Mouse (Mus musculus): Measurements from ENCODE around the gene Spop. TPM values are rescaled to one million over a fixed set of nuclear protein-coding genes. Genes with fewer than 3 reads are reported as not detected.

The Spop gene
- total RNA-seq, 2 experiments from 2014 or later, result 103 to 126 TPM

DNA sequence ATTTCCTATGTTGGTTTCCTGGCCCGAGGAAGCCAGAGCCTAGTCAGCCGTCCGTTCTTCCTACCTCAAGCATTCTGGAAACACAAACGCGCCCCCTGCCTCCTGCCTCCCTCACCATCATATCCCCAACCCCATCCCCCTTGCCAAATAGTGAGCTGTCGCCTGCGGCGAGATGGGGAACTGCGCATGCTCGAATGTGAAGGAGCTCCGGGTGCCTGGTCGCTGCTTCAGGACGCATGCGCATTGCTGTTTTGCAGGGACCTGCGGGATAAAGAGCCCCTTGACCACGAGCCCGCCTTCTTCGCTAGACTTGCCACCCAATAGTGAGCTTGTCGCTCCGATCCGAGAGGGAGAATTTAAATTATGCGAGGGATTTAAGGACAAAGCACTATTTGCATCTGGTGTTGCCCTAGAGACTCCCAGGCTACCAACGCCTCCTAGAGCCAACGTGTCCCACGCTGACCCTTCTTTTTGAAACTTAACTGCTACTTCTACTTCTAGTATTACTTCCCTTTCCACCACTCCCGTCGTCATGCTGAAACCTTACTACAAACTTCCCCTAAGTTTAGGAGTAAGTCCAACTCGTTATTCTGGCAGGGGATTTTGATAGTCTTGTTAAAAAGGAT lies 769 bp downstream of the Spop start:
- DNase-seq, result peak; percentile 99
- intact Hi-C loops (cut with DNase I), result no loop called here

DNA sequence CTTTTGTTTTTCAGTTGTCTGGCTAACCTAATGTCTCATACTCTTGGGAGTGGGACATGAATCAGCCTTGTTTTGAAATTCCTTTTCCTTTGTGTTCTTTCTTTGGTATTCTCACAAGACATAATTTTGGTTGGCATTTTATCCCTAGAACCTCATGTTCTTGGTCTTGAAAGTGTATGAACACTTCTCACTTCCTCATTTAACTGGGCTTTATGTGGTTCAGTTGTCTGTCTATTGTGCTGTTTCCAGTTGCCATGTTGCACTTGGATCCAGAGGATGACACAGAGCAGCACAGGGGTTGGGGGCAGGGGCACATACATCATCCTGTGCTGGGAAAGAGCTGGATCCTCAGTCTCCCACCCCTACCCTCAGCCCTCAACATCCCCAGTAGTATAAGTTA lies 2.1 kb downstream of the Spop start:
- DNase-seq, result no peak
- intact Hi-C loops (cut with DNase I), result no loop called here

DNA sequence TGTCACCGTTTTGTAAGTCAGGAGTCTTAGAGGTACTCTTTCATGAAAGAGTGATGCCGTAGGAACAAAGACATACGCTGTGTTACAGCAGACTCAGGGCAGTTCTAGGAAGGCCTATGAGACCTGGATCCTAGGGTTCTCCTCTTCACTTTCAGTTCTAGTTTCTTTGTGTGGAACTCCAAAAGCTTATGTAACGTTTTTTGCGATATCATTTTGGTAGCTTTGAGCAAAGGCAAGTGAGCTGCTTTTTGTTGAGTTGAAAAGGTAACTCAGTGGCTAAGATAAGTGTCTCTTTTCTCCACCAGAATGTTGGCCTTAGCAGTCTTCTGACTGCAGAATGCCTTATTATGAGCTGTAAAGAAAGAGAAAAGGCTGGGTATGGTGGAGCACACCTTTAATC lies 3.5 kb downstream of the Spop start:
- intact Hi-C loops (cut with DNase I), result no loop called here
- no peak for DNase-seq

DNA sequence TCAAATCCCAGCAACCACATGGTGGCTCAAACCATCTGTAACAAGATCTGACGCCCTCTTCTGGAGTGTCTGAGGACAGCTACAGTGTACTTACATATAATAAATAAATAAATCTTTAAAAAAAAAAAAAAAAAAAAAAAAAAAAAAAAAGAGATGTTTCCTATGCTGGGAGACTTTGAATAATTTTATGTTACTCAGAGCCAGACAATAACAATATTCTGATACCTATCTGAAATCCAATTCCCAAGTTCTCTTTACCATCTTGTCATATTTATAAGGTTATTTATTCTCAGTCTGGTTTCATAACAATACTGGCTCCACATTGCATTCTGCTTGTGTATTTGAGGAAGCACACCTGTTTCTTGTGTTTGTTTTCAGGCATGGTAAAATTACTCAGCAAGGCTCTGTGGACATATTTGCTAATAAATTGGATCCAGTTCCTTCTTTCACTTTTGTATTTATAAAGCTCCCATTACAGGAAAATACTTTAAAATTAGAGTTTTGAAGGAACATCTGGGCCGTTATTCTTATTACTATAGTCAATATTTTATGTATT lies 7.1 kb downstream of the Spop start:
- intact Hi-C loops (cut with DNase I), result no loop called here
- no peak for DNase-seq

DNA sequence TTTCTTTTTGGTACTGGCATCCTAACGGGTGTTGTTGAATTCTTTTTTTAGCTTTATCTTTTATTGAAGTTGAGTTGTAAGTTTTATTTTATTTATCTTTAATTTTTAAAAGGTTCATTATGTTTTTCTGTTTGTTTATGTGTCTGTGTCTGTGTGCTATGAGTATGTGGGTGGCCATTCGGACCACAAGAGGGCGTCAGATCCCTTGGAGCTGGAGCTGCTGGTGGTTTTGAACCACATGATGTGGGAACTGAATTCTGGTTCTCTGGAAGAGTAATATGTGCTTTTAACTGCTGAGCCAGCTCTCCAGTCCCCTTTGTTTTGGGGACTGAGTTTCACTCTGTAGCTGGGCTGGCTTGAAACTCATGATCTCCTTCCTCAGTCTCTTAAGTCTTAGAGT lies 9.6 kb downstream of the Spop start:
- no peak for DNase-seq
- intact Hi-C loops (cut with DNase I), result no loop called here

DNA sequence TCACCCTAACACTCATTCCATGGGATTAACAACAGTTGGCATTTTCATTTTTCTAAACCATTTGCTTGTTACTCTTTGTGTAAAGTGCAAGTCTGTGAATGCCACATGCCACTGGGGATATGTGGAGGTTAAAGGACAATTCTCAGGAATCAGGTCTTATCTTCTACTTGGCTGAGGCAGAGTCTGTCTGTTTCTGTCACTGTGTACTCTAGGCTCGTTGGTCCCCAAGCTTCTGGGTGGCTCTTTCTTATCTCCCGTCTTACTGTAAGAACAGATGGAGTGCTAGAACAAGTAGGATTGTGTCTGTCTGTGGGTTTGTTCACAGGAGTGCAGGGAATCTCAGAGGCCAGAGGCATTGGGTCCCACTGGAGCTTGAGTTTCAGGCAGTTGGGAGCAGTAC lies 17.5 kb downstream of the Spop start:
- intact Hi-C loops (cut with DNase I), result no loop called here
- DNase-seq, result no peak

DNA sequence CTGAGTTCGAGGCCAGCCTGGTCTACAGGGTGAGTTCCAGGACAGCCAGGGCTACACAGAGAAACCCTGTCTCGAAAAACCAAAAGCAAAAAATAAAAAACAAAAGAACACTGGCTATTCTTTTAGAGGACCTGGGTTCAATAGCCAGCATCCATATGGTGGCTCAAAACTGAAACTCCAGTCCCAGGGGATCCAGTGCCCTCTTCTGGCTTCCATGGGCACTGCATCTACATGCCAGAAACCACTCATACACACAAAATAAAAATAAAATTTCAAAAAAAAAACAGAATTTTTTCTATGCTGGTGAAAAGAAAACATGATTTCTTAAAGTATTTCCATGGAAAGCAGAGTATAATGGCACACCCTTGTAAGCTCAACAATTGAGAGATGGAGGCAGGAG lies 18.3 kb downstream of the Spop start:
- intact Hi-C loops (cut with DNase I), result no loop called here
- peak; percentile 35 for DNase-seq

DNA sequence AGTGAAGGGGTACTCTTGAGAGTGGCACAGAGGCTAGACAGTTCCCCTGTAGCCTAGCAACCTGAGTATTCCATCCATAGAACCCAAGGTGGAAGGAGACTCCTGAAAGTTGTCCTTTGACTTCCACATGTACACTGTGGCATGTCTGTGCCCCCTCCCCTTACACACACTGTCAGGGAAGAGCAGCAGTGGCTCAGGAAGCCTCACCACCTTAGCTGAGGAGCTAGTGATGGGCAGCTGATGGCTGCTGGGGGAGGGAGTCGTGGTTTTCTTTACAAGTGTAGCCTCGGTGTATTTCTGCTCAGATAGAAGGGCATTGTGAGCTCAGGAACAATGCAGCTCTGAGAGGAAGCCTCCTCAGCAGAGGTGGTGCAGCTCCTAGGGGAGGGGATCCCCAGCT lies 31.5 kb downstream of the Spop start:
- intact Hi-C loops (cut with DNase I), result no loop called here
- no peak for DNase-seq

DNA sequence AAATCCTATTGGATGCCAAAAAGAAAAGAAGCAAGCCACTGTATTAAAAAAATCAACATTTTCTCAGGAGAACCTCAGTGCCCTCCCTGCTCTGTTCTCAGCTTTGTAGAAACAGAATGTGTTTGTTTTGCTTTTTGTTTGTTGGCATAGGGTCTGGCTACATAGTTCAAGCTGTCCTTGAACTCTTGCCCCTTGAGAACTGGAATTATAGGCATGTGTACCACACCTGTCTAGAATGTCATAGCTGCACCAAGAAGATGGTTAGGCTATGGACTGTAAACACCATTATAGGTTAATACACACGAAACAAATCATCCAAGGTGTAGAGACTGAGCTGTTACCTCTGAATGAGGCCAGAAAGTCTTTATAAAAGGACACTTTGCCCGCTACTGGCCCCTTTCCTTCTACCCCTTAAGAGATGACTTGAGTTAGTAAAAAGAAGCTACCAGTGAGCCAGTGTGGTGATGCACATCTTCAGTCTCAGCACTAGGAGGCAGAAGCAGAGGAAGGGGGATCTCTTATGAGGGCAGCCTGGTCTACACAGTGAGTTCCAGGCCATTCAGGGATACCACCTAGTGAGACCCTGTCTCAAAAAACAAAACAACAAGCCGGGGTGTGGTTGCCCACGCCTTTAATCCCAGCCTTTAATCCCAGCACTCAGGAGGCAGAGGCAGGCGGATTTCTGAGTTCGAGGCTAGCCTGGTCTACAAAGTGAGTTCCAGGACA lies 32.9 kb downstream of the Spop start:
- intact Hi-C loops (cut with DNase I), result no loop called here
- no peak for DNase-seq

DNA sequence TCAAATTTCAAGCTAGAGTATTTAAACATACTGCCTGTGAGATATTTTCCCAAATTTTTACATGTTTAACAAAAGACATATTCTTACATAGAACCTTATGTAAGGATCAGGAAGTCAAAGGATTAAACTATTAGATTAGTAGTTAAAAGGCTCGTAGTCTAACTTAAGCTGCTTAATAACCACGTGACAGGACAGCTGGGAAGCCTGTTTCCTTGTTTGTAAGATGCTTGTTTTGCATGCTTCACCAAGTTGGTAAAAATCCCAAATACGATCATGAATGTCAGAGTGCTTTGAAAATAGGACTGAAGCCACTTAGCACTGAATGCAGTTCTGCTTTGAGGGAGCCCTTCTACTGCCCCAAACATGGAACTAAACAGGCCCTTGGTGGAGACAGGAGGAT lies 34.5 kb downstream of the Spop start:
- no peak for DNase-seq
- intact Hi-C loops (cut with DNase I), result no loop called here

DNA sequence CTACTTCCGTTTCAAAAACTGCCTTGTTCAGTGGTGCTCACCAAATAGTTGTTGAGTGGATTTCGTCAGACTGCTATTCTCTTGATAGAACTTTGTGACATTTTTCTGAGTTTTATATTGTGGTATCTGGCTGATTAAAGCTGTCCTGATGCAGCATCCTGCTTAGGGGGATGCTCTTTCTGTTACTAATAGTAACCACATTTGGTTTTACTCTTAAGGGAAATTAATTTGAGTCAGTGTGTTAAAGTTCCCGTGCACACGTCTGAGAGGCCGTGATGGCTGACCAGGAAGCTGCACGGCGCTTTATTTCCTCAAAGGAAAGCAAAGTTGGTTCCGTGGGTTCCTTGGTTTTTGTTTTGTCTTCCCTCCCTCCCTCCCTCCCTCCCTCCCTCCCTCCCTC lies 41.5 kb downstream of the Spop start:
- no peak for DNase-seq
- intact Hi-C loops (cut with DNase I), result no loop called here

DNA sequence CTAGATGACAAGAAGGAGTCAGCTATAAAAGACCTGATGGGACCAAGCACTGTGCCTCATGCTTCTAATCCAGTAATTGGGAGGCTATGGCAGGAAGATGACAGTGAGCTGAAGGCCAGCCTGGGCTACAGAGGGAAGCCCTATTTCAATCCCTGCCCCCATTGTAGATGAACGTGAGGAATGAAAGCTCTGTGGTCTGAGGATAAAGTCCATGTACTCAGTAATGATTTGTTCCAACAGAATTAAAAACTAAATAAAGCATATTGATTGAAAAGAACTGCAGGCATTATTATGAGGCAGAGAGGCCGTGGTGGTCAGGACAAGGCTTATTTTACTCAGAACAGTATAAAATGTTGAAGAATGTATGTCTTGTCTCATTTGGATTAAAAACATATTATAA lies 47.0 kb downstream of the Spop start:
- no peak for DNase-seq
- intact Hi-C loops (cut with DNase I), result no loop called here

DNA sequence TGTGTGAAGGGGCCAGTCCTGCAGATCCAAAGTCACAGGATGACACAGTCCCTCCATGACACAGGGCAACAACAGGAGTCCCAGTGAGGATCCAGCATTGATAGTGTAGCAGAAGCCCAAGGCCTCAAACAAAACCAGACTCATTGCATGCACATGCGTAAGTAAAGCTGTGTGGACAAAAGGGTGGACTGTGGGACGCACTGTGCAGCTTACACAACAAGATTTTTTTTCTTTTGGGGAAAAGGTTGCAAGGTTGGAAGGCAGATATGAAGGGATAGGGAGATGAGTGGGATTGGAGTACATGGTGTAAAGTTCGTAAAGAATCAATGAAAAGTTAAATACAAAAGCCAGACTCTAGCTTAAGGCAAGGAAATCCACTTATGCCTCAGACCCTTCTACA lies 48.3 kb downstream of the Spop start:
- intact Hi-C loops (cut with DNase I), result no loop called here

DNA sequence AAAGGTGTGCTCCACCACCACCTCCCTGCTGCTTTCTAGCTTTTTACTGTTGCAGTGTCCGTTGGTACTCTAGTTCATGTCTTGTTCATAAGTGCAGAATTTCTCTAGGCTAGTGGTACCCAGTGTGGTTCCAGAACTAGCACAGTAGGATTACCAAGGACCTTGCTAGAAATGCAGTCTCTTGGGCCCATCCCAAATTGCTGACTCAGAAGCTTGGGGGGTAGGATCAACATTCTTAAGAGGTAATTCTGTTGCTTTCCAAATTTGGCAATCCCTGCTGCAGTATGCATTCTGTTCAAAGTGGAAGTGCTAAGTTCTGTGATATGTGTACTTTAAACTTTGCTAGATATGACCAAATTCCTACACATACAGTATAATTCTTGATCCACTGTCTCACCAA lies 53.9 kb downstream of the Spop start:
- no peak for DNase-seq
- intact Hi-C loops (cut with DNase I), result no loop called here

More for the DNA sequence above, 48.3 kb downstream of the Spop start:
- DNase-seq, result no peak

DNA sequence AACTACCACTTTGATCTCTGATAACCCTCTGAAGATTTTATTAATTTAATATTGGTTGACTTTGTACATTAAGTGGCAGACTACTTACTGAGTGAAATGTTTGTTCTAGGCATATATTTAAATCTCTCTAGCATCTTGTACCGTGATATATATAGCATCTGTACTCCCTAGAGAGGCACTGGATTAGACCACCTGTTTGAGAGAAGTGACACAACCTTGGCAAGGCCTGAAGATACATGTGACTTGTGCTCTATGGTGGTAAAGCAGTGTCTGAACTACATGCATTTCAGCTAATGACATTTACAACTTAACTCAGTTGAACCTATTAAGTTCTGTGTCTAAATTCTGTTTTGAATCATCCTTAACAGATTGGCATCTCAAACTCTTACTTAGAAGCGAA lies 59.1 kb downstream of the Spop start:
- intact Hi-C loops (cut with DNase I), result no loop called here
- no peak for DNase-seq

DNA sequence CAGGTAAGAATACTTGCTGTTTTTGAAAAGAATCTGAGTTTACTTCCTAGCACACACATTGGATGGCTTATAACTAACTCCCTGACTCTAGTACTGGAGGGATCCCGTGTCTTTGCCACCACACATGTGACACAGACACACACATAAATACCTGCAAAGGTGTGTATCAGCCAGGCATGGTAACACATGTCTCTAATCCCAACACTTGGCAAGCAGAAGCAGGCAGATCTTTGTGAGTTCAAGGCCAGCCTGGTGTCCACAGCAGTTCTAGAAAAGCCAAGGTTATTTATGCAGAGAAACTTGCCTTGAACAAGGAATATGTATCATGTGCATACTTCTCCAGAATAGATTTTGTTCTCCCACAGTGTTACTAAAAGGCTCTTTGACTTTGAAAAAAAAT lies 59.6 kb downstream of the Spop start:
- intact Hi-C loops (cut with DNase I), result no loop called here

DNA sequence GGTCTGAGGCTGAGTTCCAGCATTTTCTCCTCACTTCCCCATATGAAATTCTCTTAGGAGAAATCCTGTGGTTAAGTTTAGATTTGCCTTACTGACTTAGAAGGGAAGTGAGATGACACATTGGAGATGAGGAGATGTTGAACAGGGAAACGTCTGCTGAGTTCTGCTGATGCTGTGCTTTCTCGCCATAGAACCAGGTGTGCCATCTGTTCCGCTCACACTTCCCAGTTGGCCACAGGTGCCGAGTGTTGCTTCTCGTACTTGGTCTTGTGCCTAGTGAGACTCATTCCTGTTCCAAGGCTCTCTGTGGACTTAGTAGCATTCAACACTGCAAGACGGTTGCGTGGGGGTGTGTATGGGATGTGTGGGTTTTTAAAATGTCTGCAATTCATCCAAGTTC lies 62.4 kb downstream of the Spop start:
- intact Hi-C loops (cut with DNase I), result no loop called here
- no peak for DNase-seq

More for the DNA sequence above, 59.6 kb downstream of the Spop start:
- DNase-seq, result no peak

DNA sequence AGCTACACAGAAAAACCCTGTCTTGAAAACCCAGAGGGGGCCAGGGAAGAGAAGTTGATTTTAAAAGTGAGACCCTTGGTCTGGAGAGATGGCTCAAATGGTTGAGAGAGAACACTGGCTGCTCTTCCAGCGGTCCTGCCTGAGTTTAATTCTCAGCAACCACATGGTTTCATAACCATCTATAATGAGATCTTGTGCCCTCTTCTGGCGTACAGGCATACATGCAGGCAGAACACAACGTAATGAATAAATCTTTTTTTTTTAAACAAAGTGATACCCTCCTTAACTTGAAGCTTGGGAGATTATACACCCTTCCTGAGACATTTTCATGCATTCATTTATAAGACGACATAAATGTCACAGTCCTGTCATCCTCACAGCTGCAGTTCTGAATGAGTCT lies 65.6 kb downstream of the Spop start:
- DNase-seq, result no peak
- intact Hi-C loops (cut with DNase I), result no loop called here

DNA sequence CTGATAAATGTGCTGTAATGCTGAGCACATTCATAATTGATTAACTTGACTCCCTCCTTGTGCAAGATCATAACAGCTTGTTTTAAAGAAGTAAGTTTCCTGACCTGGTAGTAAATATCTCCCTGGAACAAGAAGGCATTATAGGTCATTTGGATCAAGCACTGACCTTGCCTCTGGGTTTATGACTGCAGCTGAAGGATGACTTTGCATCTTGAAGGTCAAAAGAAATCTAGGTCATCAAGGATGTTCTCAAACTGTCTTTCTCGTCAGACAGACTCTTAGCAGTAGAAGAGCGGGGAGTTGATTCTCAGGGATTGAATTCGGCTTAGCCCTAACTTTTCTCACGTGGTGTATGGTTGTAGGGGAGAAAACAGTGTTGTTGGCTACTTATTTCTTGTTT lies 66.8 kb downstream of the Spop start:
- intact Hi-C loops (cut with DNase I), result no loop called here
- no peak for DNase-seq

DNA sequence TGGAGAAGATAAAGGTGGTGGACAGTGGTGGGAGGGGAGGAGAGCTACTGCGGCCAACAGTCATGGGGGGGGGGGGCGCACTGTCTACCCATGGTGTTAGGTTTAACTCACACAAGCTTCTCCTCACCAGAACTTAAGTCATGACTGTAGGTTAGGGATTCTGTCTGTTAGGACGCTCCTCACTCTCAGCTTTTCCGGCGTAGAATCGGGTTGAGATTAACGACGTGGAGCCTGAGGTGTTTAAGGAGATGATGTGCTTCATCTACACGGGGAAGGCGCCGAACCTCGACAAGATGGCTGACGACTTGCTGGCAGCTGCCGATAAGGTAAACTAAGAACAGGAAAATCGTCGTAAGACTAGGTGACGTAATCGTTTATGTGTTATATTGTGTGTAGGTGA lies 71.8 kb downstream of the Spop start:
- DNase-seq, result no peak
- intact Hi-C loops (cut with DNase I), result no loop called here

DNA sequence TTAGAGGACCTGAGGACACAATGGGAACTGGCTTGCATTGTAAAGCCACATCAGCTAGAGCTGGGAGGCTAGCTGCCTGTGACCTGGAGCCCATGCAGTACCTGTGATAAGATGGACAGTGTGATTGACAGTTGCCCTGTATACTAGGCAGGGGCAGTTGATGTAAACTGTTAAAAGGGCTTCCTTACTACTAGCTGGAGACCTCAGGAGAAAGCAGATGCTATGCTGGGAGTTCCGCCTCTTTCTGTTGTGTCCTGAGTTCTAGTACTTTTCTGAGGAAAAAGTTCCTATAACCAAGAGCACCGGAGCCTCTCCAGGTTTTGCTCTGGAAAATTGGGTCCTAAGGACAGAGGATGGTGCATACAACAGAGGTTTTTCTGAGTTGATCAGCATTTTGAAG lies 73.4 kb downstream of the Spop start:
- DNase-seq, result no peak
- intact Hi-C loops (cut with DNase I), result no loop called here

DNA sequence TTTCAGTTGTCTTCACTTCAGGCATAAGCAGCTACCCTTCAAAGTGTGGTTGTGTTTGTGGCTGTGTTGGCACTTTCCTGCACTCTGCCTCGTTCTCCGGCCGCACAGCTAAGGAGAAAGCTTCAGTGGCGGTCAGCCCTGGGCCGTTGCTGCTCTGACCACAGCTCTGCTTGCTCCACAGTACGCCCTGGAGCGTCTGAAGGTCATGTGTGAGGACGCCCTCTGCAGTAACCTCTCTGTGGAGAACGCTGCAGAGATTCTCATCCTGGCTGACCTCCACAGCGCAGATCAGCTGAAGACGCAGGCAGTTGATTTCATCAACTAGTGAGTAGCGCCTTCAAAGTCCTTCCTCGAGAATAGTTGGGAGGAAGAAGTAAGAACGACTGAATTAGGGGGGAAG lies 76.2 kb downstream of the Spop start:
- no peak for DNase-seq
- intact Hi-C loops (cut with DNase I), result no loop called here

DNA sequence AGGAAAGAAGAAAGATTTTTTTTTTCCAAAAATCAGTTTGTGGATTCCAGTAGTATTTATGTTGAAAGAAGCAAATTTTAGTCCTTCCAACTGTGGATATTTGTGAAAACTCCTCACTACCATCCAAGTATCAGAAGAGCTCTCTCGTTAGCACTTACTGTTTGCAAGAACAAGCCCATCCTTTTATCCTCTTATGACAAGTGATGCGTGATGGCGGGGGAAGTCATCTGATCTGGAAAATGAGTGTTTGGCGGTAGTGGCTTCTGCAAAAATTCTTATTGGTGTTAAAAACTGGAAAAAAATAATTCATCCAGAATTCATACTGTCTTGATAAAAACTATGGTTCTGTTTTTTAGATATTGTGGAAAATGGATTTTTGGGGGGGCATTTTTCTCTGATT lies 78.4 kb downstream of the Spop start:
- intact Hi-C loops (cut with DNase I), result no loop called here
- no peak for DNase-seq

Data from left cerebral cortex, postnatal 4 days (tissue).